Mouse (Mus musculus) adipocyte (in vitro differentiated cells): ENCODE results near the gene Nudt8.
A peak's percentile ranks its signal among the peaks of the same experiment; 100 is the strongest.

Experiments used
- DNase-seq: peaks from one replicate; pipeline ENCODE4 v3.0.0-alpha.2; 2016; ENCODE audit warnings: low spot score

Nudt8 gene

GRCm38 (mm10) chr19:3988066-3988465 lies 12.3 kb upstream of the Nudt8 start:
- DNase-seq, result no peak

GRCm38 (mm10) chr19:3988750-3989149 lies 11.6 kb upstream of the Nudt8 start:
- DNase-seq, result no peak

GRCm38 (mm10) chr19:3990804-3991203 lies 9.6 kb upstream of the Nudt8 start:
- no peak for DNase-seq

- DNase-seq, result no peak
Measured at GRCm38 (mm10) chr19:3991562-3991961, 8.8 kb upstream of the Nudt8 start.

GRCm38 (mm10) chr19:3991966-3992365 lies 8.4 kb upstream of the Nudt8 start:
- DNase-seq, result no peak

GRCm38 (mm10) chr19:3992416-3992815 lies 8.0 kb upstream of the Nudt8 start, which contains the start of gene Tbx10:
Tbx10 (plus strand) TSS chr19:3992752.
- DNase-seq, result no peak

GRCm38 (mm10) chr19:3994932-3995331 lies 5.4 kb upstream of the Nudt8 start:
- no peak for DNase-seq

- DNase-seq, result no peak
Measured at GRCm38 (mm10) chr19:3995505-3995904, 4.9 kb upstream of the Nudt8 start.

GRCm38 (mm10) chr19:3996106-3996505 lies 4.3 kb upstream of the Nudt8 start:
- DNase-seq, result no peak

- DNase-seq, result no peak
Measured at GRCm38 (mm10) chr19:3996747-3997146, 3.6 kb upstream of the Nudt8 start.

- no peak for DNase-seq
Measured at GRCm38 (mm10) chr19:3997231-3997630, 3.1 kb upstream of the Nudt8 start.

- no peak for DNase-seq
Measured at GRCm38 (mm10) chr19:3998335-3998734, 2.0 kb upstream of the Nudt8 start.

GRCm38 (mm10) chr19:3999121-3999730 lies 1.2 kb upstream of the Nudt8 start:
- DNase-seq, result no peak

GRCm38 (mm10) chr19:4000949-4001525 lies 657 bp downstream of the Nudt8 start:
- peak; percentile 28 for DNase-seq

- DNase-seq, result peak; percentile 24
Measured at GRCm38 (mm10) chr19:4001752-4002151, 1.4 kb downstream of the Nudt8 start.

- DNase-seq, result no peak
Measured at GRCm38 (mm10) chr19:4003112-4003511, 2.7 kb downstream of the Nudt8 start, which contains the start of gene Doc2g. Doc2g (plus strand) TSS chr19:4003313.

- no peak for DNase-seq
Measured at GRCm38 (mm10) chr19:4003641-4004040, 3.3 kb downstream of the Nudt8 start.

GRCm38 (mm10) chr19:4004331-4004730 lies 4.0 kb downstream of the Nudt8 start:
- no peak for DNase-seq

- no peak for DNase-seq
Measured at GRCm38 (mm10) chr19:4005091-4005490, 4.7 kb downstream of the Nudt8 start.

GRCm38 (mm10) chr19:4005971-4006370 lies 5.6 kb downstream of the Nudt8 start:
- DNase-seq, result no peak

GRCm38 (mm10) chr19:4011086-4011485 lies 10.7 kb downstream of the Nudt8 start:
- DNase-seq, result no peak

GRCm38 (mm10) chr19:4012432-4013022 lies 12.1 kb downstream of the Nudt8 start, which contains the start of gene Ndufv1:
Ndufv1 (minus strand) TSS chr19:4012806.
- DNase-seq, result peak; percentile 100

GRCm38 (mm10) chr19:4013066-4013465 lies 12.7 kb downstream of the Nudt8 start:
- DNase-seq, result no peak
